Mouse (Mus musculus) urinary bladder, adult 2 months (tissue): ENCODE results near the gene Uhrf2. TPM values are rescaled to one million over a fixed set of nuclear protein-coding genes. Genes with fewer than 3 reads are reported as not detected.
A peak's percentile ranks its signal among the peaks of the same experiment; 100 is the strongest.
"Not testable (repeated sequence)": the region's sequence is repeated elsewhere in the genome, so short reads cannot be mapped to it uniquely, and the experiment has no call there.

Source experiments
- DNase-seq: peaks from one replicate; pipeline ENCODE4 v3.0.0; 2022; ENCODE audit warnings: low spot score
- polyA plus RNA-seq: library from polyadenylated mRNA; depleted of rRNA; stranded (reverse); fragments of >200 nt; gene quantifications from 2 replicates; pipeline ENCODE4 v1.2.3, GENCODE M21; 2012; rRNA removed

Uhrf2 gene
- 49.3 and 56.0 TPM in 2 replicates for polyA plus RNA-seq

DNA sequence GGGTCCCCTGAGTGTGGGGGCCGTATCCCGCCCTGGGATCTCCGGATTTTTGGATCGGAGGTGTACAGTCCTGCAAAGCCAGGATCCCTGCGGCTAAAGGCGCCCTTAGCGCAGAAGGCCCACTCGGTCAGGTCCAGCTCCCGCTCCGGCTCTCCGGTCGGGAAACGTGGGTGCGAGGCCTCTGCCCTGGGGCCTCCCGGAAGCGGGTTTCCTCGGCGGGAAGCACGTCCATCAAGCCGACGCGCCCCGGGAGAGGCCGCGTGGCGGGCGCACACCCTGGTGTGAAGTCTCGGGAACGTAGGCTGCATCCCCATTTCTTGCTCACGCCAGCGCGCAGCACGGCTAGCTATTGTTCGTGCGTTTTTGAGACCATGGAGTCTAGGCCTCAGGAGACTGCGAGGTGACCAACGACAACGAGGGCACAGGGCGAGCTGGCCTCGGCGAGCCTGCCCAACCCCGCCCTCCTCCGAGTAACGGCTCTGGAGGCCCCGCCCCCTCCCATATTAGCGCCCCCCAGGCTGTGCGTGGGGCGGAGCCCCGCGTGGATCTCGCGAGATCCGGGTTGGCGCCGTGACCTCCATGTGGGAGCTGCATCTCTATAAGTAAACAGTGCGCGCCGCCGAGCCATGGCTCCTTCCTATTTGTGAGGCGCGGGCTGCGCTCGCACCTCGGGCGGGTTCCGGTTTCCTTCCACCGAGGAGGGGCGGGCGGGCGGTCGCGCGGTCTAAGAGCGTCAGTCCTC lies at the start of gene Uhrf2:
Uhrf2 (plus strand) TSS at position 620 of the 742 bp plus-strand sequence.
- DNase-seq, result peak; percentile 93

DNA sequence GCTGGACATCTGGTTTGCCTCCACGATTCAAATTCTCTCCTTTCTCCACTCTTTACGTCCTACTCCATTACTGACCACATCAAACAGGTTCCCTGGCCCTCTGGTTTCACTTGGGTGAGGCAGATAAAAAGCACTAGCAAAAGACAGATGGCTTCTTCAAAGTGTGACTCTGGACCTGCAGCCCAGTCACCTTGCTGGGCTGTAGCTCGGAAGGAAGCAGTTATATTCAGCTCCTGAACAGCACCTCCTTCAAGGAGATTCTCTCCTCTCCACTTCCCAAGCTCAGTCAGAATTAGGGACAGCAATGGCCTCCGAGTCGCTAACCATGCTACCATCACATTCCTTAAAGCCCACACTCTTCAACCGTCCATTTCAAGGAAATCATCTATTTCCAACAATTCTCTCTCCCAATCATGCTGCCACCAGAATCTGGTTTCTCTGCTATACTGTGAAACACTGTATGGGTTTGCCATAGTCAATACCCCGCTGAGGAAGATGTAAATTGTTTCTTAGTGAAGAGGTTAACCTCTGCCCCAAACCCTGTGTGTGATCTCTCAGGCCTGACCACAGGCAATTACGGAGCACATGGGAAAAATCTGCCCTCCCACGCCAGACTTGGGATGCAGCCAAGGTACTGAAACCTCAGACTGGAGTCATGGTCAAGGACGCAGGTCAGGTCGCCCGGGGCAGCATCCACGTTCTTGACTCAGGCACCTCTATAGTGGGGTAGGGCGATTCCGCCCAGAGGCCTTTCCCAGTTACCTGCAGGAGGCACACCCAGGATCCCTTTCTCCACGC lies 45.9 kb upstream of the Uhrf2 start:
- DNase-seq, result no peak

DNA sequence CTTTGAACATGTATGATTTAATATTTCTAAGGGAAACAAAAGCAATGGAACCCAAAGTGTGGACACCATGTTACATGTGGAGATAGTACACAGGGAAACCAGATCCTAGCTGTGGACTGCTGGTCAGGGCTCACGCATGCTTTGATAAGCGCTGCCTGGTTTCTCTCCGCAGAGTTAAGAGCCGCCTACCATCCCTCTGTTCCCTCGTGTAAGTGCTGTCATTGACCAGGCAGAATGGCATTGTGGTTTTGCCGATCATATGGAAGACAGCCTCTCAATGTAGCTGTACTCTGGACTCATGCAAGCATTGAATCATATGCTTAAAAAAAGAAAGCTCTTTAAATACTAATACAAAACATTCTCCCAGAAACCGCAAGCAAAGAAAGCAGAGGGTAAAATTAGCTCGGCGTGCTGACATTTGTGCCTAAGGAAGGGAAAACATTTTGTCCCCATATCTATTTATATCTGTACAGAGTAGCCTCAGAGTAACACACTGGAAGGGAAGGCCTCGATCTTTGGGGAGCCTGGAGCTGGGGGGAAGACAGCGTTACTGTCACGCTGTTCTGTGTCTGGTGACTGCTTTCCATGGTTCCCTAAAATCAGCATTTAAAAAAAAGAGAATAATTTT lies 43.7 kb upstream of the Uhrf2 start:
- no peak for DNase-seq

DNA sequence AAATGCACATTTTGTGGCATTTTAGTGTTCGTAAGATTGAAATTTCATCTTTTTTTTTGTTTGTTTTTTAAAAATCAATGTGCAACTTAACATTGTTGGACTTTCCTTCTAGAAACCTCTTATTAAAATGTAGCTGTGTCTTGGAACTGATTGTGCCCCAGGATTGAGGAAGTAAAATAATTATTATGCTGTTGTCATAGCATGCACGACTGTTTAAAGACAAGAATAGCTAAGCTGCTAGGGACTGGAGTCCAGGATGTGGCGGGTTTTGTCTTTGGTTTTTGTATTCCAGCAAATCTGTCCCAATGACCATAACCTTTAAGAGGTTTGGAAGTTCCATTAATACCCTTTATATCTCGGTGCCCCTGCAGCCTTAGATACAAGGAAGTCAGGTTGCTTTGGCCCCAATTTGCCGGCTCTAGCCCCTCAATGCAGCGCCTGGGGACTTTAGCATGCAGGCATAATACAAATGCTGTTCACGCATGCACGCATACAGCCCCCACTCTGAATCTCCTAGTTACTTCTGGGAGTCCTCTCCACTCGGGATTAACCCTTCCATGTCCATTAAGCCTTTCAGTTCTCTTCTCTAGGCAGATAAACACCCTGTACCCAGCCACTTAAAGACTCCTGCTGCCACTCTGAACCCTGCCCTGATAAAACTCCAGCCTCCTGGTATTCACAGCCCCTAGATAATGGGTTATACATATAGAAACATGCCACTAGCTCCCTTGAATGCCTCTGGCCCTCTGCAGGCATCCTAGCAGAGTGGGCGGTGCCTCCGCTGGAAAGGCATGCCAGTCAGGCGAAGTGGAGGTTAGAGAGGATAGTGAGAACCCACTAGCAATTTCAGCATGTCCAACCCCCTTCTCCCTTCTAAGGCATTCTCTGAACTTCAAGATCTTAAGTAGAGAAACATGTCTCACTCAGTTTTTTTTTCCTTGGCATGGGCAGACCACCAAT lies 29.6 kb upstream of the Uhrf2 start:
- DNase-seq, result no peak

DNA sequence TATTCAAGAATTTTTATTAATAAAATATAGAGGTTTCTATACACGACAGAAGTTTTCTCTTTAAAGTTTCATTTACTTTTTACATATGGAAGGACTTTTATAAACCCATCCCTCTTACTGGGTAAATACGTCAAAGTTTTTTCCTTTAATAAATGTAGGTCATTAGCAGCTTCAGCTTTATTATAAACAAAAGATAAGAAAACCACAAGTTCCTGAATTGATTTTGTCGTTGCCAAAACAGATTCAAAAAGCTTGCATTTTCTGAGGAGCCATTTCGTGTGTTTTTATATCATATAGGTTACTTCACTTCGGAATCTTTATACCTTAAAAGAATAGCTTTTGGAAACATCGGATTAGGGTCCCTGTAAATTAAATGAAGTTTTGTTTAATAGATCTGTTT lies 28.8 kb upstream of the Uhrf2 start:
- no peak for DNase-seq

DNA sequence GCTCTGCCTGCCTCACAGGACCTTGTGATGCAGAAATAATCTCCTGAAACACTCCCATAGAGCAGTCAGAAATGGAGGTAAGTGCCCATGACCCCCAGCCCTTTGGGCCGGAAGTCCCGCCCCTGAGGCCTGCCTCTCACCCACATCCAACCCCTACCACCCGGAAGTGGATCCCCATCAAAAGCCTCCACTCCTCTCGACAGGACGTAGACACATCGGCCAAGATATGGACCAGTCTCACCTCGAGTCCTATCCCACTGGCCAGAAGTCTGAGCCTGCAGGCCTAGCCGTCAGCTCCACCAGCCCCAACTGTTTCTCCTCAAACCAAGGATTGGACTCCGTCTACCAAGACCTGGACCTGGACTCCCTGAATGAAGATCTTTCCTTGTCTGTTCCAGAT lies 26.7 kb upstream of the Uhrf2 start, which contains the start of gene Trpd52l3:
Trpd52l3 (plus strand) TSS at position 170 of the 400 bp plus-strand sequence.
- no peak for DNase-seq

DNA sequence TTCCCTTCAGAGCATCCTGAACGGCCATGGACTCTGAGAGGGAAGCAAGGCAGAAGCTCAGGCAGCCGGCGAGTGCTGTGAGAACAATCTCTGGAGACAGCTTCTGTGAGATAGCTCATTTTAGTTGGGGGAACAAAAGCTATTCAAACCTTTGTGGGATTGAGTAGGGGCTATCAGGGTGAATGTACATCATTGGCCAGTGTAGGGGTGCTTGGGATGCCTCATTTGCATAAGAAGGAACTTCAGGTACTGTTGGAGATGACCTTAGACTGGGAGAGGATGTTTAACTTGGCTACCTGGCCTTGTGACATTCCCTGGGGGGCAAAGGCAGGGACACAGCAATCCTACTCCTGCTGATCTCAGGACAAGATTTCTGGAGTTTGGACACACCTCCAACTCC lies 23.9 kb upstream of the Uhrf2 start:
- no peak for DNase-seq

DNA sequence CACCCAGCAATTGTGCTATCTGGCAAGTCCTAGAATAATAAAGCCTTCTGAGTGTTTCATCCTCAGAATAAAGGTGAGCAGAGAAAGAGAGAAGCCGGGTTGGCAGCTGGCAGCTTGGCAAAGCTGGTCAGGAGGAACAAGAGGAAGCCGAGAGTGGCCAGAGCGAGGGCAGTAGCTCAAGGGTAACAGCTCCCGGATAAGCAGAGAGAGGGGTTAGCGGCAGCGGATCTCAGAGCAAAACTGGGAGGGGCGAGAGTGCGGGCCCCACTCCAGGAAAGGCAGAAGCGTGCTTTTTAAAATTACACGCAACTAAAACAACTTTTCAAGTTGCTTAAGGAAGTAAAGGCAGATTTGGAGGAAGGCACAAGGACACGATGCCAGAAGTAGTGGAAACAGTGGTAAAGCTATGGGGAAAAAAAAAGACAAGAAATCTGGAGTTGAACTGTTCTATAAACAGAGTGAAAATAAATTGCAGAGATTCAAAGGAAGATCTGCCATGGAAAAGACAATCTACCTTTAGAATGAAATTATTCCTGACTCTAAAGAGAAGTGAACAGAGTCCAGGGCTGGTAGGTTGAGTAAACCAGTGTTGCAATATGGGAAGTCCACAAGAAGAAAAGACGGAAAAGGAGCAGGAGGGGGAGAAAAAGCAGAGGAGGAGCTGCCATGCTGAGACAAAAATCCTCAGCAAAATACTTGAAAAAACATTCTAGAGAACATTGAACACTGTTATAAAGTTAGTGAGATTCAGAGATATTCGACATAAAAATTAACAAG lies 19.6 kb upstream of the Uhrf2 start:
- no peak for DNase-seq

DNA sequence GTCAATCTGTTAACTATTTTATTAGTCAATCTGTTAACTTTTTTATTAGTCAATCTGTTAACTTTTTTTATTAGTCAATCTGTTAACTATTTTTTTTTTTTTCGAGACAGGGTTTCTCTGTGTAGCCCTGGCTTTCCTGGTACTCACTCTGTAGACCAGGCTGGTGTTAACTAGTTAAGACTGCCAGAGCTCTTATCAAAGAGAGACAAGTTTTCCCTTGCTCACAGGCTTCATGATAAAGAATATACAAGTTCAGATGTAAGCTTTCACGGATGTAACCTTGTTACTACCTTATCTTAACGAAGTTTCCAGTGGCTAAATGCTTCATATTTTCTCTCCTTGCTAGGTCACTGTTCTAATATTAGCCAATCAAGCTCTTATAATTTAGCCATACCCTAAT lies 16.0 kb upstream of the Uhrf2 start:
- no peak for DNase-seq

DNA sequence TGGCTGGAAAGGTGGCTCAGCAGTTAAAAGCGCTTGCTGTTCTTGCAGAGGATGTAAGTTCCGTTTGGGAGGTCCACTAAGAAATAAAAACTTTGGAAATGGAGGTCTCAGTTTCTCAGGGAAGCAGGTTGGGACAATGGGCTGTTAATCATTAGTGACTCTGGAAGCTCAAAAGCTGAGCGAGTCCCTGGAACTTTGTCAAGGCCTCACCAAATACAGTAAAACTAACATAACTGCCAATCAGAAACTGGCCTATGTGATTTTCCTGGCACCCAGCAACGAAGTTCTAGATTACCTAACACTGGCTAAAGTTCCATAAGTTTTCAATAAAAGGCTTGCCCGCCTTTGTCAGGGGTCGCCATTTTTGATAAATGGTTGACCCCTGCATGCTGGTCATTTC lies 14.2 kb upstream of the Uhrf2 start:
- no peak for DNase-seq

DNA sequence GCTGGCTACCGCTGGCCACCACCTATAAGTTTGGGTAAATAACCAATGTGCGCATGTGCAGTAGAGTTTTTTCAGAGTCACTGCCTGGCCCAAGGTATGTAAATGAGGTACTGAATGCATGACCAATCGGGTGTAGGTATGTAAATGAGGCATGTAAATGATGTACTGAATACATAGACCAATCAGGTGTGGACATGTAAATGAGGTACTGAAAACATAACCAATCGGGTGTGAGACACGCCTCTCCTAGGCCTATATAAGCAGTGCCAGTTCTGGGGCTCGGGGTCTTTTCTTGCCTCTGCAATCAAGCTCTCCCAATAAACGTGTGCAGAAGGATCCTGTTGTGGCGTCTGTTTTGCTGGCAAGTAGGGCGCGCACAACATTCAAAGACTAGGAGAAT lies 6.9 kb upstream of the Uhrf2 start:
- DNase-seq, result not testable (repeated sequence)

DNA sequence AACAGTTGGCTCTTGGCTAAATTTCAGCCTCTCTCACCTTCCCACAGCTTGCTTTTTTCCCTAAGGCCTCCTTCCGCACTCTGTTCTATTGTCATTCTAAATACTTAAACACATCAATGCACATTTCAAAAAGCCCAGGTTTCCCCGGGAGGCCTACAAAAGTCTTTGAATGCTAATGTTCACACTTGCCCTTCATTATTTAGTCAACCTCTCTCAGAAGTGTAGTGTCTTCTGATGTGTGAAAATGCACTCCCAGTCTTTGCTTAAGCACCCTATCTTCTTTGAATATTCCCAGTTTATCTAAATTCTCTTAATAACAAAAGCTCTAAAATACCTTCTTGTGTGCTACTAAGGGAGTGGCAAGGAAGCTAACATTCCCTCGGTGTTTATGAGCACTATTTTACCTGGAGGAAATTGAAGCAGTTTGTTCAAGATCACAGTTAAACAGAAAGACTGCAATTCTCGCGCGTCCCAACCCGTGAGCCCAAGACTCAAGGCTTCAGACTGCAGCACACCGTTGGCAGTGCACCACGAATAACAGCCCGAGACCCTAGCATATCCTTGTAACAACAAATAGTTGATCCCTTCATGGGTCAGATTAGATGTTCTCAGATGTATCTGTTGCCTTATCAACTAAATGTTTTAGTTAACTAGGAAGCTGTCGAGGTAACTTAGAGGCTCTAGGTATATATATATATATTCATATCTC lies 1.2 kb upstream of the Uhrf2 start:
- DNase-seq, result no peak

DNA sequence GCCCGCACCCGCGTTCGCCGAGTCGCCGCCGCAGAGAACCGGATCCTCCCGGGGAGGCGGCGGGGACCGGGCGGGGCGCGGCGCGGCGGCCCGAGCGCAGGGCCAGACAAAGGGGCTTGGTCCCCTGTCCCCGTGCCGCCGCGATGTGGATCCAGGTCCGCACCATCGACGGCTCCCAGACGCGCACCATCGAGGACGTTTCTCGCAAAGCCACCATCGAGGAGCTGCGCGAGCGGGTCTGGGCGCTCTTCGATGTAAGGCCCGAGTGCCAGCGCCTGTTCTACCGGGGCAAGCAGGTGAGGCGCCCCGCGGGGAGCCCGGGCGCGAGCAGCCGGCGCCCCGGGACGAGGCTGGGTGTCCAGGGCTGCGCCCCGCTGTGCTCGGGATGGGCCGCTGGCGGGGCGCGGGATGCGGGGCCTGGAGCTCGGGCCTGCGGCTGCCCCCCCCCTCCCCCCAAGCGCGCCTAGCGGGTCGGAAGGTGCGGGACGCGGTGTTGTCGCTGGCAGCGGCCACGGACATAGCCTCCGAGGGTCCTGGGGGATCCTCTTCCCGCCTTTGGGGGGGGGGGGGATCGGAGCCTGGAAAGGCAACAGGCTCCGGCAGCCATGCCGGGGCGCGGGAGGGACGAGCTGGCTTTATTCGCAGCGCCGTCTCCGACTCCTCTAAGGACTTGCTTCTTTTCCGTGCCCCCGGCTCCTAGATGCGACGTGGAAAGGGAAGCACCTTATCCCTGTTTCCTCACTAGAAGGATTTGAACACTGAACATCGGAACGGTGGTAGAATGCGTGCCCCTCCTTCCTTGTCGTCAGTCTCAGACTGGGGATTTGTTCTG lies 539 bp downstream of the Uhrf2 start:
- DNase-seq, result no peak

DNA sequence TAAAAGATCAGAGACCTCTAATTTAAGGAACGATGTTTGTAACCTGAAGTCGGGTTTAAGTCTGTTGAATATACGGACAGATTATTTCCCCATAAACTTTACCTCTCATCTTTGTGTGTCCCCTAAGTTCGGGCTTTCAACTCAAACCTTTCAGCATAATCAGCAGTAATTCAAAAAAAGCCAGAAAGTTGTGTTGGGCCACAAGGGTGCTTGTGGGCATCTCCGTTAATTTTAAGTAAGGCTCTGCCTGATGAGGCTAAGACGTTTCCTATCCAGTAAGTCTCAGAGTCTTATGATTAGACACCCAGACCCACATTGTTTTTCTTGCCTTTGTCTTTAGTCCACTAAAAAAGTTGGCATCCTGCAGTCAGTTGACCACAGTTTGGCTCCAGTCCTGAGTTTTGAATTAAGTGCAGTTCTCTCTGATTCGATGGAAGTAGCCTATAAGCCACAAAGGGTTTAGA lies 1.2 kb downstream of the Uhrf2 start:
- no peak for DNase-seq

DNA sequence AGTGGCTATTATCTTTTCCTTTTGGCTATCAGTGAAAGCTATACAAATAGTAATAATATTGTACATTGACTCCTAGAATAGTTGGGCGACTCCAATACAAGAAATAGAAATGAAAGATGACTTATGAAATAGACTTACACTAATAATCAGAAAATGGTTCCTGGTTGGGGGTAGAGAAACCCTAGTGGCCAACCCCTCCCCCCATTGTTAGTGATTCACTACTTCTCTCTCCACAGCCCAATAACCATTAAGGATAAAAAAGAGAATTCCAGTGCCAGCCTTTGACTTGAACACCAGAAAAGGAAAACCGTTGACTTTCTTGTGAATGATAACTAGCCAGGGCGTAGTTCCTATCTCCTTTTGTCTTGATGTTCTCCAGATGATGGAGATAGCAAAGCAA lies 1.9 kb downstream of the Uhrf2 start:
- DNase-seq, result no peak

DNA sequence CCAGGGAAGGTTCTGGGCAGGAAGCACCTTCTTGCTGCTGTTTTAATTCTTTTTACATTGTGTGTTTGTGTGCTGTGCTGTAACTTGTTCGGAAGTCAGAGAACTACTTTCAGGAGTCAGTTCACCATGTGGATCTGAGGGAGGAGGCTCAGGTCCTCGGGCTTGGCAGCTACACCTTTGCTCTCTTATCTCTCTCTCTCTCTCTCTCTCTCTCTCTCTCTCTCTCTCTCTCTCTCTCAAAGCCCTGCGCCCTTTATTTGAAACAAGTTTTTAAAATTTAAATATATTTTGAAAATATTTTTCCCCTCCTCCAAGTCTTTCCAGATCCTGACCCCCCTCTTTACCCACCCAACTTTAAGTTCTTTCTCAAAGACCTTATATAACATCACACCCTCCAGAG lies 5.0 kb downstream of the Uhrf2 start:
- DNase-seq, result no peak

DNA sequence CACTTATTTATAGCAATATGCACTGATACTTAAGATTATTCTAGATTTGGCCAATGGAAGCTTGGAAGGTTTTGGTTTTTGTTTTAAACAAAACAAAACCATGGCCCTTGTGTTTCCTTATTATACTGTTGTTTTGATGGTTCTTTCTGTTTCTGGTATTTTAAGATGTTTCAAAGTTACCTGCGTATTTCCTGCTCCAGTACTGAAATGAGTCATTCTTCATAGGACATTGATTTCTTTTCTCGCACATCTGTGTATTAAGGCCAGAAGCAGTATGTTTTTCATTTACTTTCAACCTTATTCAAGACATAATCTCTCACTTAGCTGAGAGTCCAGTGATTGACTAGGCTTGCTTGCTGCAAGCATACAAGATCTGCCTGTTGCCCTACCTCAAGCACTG lies 13.4 kb downstream of the Uhrf2 start:
- no peak for DNase-seq

DNA sequence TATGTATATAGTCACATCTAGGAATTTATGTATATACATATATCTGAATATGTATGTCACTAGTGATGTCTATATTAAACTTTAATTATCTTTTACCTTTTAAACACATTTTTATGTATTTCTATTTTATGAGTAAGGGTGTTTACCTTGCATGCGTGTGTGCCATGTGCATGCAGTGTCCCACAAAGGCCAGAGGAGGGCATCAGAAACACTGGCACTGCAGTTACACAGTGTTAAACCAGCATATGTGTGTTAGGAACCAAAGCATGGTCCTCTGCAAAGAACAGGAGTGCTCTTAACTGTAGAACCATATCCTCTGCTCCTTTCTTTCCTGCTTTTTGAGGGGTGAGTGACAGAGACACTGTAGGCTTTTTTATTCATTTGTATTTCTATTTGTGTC lies 14.3 kb downstream of the Uhrf2 start:
- no peak for DNase-seq

DNA sequence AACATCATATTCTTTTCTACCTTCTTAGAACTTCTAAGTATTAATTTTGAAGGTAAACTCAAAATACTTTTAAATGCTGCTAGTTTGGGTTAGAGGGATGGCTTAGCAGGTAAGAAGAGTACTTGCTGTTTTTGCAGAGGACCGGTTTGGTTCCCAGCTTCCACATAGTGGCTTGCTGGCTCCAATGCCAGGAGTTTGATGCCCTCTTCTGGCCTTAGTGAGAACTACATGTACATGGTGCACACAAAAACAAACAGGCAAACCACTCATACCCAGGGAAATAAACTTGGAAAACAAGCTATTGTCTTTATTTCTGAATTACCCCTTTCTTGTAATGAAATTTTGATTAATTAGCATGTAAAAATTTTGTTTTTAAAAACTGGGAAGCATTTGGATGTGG lies 15.5 kb downstream of the Uhrf2 start:
- DNase-seq, result no peak
